Mouse (Mus musculus) 416B (cell line): Measurements from ENCODE around the gene Nr1h3.
A peak's percentile ranks its signal among the peaks of the same experiment; 100 is the strongest.

ENCODE experiments used
- DNase-seq: peaks from one replicate; pipeline ENCODE4 v3.0.0; 2011; ENCODE audit warnings: low read depth

Gene Nr1h3

DNA sequence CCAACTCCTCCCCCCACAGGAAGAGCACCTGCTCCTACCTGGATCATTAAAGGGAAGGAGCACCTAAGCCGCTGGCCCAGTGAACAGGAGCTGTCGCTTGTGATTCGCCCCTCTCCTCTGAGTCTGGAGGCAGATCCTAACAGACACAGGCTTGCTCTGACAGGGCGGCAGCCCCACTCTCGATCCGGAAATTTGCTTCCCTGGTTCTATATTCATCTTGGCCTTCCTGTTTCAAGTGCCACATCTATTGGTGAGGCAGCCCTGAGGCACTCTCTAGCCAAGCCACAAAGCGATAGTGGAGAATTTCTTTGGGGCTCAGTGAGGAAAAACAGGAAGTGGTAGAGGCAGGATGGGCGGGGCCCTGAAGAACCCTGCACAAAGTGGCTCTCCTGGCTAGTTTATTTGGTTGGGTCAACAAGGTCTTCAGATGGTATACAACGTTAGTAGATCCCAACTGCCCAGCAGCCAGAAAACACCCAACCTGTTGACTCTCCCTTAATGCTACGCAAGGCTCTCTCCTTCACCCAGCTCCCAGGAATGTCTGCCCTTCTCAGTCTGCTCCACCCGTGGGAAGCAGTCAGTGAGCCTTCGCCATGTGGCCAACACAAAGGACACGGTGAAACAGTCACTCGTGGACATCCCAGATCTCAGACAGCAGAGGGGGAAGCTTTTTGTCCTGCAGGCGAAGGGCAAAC is 18.8 kb downstream of the Nr1h3 start, which contains the start of gene Madd:
TSS of gene Madd (minus strand) at position 127 of the 695 bp plus-strand sequence.
- DNase-seq: peak; percentile 95

DNA sequence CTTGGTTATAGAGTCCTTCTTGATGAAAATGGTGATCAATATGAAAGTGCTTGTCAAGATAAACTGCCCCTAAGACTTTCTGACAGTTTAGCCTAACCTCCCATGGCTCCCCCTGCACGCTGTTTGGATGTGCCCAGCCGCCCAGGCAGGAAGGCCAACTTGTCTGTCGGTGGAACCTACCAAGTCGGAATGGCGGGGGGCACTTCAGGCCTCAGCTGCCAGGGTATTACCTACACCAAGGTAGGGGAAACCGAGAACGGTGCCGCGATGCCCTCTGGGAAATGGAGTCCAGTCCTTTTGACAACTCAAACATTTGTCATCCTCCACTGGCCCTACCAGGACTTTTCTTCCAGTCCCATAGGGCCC is 19.5 kb downstream of the Nr1h3 start:
- DNase-seq: peak; percentile 99

DNA sequence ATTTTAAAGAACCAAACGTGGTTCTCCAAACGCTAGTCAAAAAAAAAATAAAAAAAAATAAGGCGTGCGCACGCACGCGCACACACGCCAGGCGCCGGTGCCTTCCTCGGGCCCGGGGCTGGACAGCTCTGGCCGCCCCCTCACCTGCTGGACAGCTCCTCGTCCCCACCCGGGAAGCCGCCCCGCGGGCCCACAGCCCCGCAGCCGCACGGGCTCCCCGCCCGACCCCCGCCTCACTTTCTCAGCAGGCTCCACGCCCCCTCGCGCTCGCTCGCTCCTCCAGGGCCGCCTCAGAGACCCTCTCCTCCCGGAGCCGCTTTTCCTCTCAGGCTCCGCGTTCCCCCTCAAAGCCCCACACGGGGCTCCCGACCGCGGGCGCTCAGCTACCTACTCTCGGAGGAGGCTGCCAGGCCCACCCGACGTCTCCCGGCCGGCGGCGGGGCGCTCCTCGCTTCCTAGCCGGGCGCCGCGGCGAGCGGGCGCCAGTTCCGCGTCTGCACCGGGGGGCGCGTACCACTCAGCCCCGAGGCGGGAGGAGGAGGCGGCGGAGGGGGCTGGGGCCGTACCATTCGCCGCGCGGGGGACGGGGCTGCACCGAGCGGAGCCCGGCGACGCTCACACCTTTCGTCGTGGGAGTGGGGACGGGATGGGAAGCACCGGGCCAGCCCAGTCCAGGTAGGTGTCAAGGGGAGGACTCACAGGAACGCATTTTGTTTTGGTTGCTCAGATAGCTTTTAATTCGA is 20.1 kb downstream of the Nr1h3 start:
- DNase-seq: peak; percentile 38

DNA sequence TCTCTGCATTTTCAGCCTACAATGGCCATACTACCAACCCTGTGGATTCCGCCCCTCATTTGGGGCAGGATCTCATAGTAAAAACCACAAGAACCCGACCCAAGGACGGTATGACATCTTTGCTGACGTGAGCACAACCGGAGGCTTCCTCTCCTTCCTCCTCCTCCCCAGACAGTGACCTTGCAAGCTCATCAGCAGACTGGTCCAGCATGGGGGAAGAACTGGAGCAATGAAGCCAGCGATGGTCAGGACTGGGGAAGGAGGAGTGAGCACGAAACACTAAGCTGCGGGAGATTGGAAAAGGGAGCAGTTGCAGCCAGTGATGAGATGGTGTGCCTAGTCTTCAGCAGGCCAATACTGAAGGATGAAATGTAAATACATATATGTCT is 20.6 kb downstream of the Nr1h3 start:
- peak; percentile 74 for DNase-seq

DNA sequence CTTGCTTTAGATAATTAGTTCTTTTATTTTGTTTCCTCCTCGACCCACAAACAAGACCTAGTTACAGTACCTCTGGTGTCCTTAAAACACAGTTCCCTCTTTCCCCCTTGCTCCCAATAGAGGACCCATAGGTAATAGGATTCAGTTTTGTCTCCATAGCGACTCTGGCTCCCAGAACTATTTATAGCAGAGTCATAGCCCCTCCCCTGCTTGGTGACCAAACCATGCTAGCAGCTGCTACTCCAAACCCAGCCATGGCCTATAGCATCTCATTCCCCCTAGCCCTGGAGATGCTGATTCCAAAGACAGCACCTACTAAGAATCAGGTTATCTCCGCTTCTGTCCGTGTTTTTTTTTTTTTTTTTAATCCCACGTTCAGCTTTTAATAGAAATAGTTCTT is 21.9 kb downstream of the Nr1h3 start:
- no peak for DNase-seq

DNA sequence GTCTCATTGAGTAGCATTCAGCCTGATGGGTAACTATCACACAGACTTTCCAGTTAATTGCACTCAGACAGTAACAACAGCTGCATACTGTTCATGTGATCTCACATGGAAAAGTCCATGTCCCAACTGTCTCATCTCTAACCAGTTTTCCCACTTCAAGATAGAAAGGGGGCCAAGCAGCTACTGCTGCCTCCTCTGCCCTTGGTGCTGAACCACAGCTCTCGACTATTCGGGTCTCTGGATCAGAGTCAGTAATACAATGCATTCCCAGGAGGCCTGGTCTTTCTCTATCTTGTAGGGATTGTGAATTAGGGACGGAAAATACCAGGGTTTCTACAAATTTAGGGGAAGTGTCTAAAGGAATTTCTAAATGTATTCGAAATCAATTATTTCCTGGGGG is 22.8 kb downstream of the Nr1h3 start:
- no peak for DNase-seq

DNA sequence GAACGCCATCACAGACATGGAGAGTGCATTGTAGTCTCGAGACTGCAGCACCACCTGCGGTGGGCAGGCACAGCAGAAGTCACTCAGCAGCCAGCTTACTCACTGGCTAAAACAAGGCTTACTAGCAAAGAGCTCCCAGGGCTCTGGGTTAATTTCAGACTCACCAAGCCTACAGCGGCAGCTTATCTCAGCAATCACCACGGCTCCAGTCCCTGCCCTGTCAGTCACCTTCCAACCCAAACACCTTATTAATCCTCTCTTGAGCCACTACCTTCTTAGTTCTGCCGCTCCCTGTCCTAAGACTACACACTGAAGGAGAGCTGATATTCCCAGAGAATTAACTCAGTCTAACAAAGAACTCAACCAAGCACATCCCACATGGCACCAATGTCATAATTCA is 26.4 kb downstream of the Nr1h3 start:
- no peak for DNase-seq

DNA sequence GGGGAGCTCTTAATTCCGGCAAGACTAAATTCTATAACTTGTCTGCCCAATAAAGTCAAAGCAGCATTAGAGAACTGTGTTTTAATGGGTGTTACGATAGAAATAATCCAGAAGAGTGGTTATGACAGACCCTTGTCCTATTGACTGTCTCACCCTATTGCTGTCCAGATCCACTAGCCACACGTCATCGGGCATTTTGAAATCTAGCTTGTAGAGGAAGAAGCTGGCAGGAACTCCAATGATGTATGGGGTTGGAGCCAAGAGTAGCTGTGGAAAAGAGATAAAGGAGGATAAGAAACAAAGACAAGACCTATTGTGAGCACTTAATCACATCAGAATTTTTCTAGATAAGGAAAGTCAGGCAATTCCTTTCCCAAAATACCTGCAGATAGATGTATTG is 27.1 kb downstream of the Nr1h3 start:
- no peak for DNase-seq

DNA sequence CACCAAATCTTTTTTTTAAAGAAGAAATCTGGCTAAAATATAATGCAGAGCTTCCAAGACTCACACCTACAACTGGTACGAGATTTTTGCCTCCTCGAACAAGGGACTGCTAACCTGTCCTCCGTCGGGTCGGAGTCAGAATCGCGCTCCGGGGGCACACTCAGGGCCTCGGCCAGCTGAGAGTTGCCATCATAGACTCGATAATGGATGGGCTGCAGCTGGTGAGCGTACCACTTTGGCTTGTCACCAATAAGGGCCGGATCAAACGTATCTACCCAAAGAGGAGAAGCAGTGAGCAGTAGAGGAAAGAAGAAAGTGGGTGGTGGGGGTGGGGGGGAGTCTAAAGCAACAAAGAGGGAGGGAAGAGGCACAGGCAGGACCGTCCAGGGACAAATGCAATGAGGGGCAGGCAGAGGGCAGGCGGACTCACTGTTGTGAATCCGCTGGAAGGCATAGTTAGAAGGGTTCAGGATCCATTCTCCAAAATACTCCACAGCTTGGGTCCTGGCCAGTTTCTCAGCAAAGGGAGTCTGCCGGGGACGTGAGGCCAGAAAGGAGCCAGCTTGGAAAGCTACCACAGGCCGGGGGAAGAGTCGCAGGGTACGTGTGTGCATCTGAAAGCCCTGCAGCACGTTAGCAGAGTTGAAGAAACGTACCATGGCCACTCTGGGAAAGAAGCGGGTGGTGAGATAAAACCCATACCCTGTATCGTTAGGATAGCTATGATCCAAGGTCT is 32.9 kb downstream of the Nr1h3 start:
- DNase-seq: no peak

DNA sequence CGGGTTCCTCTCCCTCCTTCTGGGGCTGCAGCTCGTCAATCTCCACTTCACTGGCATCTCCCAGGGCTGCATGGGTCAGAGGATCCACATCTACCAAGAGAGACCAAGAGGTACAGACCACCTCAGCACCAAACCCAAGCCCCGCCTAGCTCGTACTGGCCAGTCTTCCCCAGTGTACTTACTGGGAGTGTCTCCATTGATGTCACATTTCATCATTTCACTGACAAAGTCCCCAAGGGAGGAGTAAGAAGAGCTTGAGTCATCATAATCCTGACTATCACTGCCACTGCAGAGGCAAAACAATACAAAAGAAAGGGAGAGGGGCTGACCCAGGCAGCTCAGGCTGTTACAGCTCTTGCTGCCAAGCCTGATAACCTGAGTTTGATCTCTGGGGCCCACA is 35.0 kb downstream of the Nr1h3 start:
- no peak for DNase-seq

DNA sequence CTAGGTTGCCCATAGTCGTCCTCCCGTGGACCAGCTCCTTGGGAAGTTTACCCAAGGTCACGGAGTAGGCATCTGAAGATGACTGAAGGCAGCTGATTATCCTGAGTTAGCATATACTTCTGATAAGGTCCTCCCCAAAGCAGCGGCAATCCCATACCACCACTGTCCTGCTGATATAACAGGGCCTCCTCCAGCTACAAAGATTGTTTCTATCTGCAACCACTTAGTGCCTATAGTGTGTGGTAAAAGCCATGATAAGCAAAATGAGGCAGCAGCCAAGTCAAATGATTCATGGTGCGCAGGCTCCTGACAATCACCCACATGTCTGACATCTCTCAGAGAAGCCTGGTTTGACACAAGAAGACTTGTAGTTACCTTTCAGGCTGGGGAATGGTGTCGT is 37.6 kb downstream of the Nr1h3 start:
- DNase-seq: no peak

DNA sequence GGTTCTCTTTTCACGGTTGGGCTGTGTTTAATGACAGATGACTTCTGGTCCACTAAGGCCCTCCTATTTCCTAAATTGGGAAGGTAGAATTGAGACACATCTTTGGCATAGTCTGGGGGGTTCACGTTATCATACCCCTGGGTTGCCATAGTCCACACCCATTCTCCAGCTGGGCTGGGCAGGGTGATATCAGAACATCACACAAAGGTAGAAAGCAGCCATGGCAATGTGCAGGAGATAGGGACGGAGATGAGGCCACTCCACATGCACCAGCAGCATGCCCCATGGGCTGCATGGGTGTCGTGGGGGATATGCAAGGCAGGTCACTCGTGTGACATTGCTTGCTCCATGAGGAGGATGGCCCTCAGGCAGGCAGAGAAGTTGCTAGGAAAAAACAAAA is 39.1 kb downstream of the Nr1h3 start:
- no peak for DNase-seq

DNA sequence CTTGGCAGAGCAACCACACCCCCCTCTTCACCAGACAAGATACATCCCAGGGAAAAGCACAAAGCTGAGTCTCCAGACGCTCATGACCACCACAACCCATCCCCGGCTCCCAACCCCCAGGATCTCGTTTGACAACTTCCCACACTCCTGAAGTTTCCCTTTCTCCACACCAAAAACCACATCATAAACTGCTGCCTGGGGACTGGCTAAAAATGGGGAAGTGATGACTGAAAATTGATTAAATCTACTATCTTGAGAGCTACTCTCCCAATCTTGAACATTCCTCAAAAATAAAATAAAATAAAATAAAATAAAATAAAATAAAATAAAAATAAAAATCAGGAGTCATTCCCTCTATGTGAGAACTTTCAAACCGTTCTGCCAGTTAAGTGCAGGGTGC is 39.7 kb downstream of the Nr1h3 start:
- no peak for DNase-seq

DNA sequence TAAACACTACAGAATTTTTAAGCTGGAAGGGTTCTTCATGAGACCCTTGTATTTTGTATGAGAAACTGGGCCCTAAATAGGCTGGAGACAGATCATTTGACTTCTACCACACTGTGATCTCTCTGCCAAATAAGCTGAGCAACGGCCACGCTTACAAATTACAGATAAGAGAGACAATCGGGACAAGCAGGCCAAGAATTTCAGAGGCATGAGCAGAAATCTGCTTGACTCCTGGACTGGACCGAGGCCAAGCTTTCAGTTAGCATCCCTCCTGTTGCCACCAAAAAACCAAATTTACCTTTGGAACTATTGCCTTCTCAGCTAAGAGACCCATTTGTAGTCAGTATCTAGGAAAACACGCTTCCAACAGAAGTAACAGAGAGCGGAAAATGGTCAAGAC is 42.0 kb downstream of the Nr1h3 start:
- no peak for DNase-seq

DNA sequence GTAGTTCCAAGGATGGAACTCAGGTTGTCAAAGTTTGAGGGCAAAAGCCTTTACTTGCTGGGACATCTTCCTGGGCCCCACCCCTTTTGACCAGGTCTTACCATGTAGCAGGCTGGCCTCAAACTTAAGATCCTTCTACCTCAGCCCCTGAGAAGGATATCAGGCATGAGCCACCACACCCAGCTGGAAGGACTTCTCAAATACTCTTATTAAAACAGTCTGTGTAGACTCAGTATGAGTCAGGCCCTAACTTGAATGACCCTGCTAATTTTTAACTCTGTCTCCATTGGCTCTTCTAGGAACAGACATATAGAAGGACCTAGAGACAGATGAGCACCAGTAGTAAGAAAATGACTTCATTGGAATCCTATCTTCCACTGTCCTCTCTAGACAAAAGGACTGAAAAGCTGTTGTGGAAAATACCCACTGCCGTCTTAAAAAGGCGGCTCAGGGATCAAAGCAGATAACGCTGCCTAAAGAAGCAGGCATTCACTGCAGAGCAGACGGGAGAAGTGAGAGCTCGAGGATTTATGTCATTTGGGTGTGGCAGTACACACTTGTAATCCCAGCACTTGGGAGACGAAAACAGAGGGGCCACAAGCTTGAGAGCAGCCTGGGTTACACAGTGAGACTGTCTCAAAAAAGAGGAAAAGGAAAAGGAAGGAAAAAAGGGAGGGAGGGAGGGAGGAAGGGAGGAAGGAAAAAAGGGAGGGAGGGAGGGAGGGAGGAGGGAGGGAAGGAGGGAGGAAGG is 45.5 kb downstream of the Nr1h3 start:
- DNase-seq: no peak

DNA sequence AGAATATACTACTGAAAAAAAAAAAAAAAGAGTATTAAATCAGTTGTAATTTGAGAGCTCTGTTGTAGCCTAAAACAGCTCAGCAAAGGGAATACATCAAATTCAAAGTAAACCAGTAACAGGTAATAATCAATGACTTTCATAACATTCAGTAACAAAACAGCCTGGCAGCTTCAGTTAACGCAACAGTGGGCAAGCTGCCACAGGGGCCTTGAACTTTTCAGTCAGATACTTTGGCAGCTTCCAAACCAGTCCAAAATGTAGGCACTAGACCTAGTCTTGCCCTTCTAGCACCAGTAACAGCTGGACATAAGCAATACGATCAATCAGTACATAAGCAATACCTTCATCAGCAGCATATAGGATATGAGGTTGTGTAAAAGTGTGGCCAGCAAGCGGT is 48.5 kb downstream of the Nr1h3 start:
- no peak for DNase-seq

DNA sequence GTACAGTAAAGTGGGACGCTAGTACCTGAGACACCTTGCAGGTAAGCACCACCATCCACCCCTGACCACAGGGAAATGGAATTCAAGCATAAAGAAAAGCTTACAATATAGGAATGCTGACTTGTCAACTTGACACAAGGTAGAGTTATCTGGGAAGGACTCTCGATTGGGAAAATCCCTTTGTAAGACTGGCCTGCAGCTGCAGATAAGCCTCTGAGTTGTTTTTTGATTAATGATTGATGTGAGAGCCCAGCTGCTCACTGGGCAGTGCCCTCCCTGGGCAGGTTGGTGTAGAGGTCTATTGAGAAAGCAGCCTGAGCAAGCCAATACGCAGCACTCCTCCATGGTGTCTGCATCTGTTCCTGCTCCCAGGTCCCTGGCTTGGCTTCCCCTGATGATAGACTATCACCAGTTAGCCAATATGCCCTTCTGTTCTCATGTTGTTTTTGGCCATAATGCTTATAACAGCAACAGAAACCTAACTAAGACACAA is 49.7 kb downstream of the Nr1h3 start:
- no peak for DNase-seq

DNA sequence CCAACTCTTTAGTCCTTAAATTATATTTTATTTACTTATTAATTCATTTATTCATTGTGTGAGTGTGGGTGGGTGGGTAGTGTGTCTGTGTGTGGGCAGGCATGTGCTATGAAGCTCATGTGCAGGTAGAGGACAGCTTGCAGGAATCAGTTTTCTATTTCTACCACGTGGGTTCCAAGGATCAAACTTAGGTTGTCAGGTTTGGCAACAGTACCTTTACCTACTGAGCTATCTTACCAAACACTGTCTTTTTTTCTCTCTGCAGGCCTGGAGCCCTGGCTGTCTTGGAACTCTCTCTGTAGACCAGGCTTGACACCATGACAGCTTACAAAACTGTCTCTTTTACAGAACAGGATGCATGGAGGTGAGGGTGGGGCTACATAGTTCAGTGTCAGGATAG is 51.3 kb downstream of the Nr1h3 start:
- no peak for DNase-seq

DNA sequence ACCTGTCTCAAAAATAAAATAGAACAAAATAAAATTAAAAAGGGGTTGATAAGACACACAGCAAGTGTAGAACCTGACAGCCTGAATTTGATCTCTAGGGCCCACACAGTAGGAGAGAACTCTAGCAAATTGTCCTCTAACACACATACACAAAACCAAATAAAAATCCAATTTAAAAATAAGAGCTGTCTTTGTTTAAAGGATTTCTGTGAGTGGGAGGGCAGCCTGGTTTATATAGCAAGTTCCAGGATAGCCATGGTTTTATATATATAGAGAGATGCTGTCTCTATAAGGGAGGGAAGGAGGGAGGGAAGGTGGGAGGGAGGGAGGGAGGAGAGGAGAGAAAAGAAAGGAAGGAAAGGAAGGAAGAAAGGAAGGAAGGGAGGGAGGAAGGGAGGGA is 54.5 kb downstream of the Nr1h3 start:
- no peak for DNase-seq

DNA sequence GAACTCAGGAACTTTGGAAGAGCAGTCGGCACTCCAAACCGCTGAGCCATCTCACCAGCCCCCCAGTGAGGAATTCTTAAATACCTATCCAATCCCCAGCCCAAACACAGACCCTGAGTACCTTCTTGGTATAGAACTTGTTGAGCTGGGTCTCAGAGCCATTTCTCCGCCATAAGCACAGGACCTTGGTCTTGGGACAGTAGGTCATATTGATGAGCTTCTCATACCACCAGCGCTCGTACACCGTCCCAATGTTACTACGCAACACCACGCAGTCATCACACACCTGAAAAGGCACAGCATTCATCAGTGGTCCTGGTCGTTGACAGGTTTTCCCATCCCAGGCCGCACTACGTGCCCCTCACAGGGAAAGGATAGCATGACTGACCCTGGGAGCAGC is 59.2 kb downstream of the Nr1h3 start:
- no peak for DNase-seq

DNA sequence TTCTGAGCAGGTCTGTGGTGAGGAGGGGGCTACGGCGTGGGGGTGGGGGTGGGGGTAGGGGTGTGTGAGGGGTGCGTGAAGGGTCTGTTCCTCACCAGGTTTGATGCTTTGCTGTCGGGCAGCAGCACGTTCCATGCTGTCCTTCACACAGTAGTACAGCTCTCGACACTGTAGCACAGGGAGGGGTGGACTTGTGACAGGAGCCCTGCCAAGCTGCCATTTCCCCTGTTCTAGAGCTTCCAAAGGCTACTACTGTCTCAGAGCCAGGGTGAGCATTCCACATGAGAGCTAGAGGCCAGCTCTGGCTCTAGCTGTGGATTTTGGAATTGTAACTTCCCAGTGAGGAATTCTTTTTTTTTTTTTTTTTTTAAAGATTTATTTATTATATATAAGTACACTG is 59.7 kb downstream of the Nr1h3 start:
- DNase-seq: no peak

DNA sequence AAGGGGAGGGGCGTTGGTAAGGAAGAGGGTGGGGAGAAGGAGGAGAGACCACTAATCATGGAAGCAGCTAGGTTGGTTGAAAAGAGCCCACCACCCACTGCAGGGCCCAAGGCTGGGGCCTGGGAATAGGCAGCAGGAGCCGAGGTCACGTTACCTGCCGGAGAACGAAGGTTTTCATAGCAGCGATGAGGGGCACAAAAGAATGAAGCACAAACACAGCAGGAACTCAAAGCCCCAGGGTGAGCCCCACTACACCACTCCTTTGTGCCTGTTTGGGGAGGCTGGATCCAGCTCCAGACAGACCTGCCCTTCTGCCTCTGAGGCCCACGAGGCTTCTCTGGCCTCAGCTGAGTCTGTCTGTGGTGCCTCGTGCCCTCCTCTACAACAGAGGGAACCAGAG is 62.9 kb downstream of the Nr1h3 start:
- DNase-seq: no peak
